Mouse (Mus musculus) spleen, adult 18-20 months (tissue): ENCODE results near the gene Gm15155.
"Not testable (repeated sequence)": the region's sequence is repeated elsewhere in the genome, so short reads cannot be mapped to it uniquely, and the experiment has no call there.

Experiments used
- DNase-seq, 2 experiments: peaks; one replicate each; pipeline ENCODE4 v3.0.0; 2022; ENCODE audit warnings: mixed read lengths in 2 of 2

Gene Gm15155

GRCm38 (mm10) chrX:155624341-155624841, at the start of gene Gm15155:
Gene Gm15155 (plus strand): TSS chrX:155624741.
- no peak for DNase-seq

- no peak for DNase-seq
These were observed 44.8 kb upstream of the Gm15155 start for GRCm38 (mm10) chrX:155579791-155580190.

GRCm38 (mm10) chrX:155584586-155584985, 40.0 kb upstream of the Gm15155 start:
- no peak for DNase-seq

GRCm38 (mm10) chrX:155591490-155591889, 33.1 kb upstream of the Gm15155 start:
- DNase-seq: no peak

- no peak for DNase-seq
These were observed 32.1 kb upstream of the Gm15155 start for GRCm38 (mm10) chrX:155592467-155592866.

- no peak for DNase-seq
These were observed 29.9 kb upstream of the Gm15155 start for GRCm38 (mm10) chrX:155594685-155595084.

- DNase-seq: no peak
These were observed 28.2 kb upstream of the Gm15155 start for GRCm38 (mm10) chrX:155596390-155596789.

- no peak for DNase-seq
These were observed 23.3 kb upstream of the Gm15155 start for GRCm38 (mm10) chrX:155601196-155601595.

- DNase-seq: no peak
These were observed 2.0 kb upstream of the Gm15155 start for GRCm38 (mm10) chrX:155622527-155622926.

- DNase-seq: no peak
These were observed 1.5 kb upstream of the Gm15155 start for GRCm38 (mm10) chrX:155622961-155623599.

GRCm38 (mm10) chrX:155623701-155624281, 750 bp upstream of the Gm15155 start, which contains the start of gene Ptchd1:
Gene Ptchd1 (minus strand): TSS chrX:155623814.
- DNase-seq: no peak

- DNase-seq: no peak
These were observed 354 bp downstream of the Gm15155 start for GRCm38 (mm10) chrX:155624895-155625294.

GRCm38 (mm10) chrX:155625671-155626196, 1.2 kb downstream of the Gm15155 start:
- DNase-seq: no peak

- DNase-seq: no peak
These were observed 19.4 kb downstream of the Gm15155 start for GRCm38 (mm10) chrX:155643975-155644374.

GRCm38 (mm10) chrX:155645975-155646374, 21.4 kb downstream of the Gm15155 start:
- DNase-seq: no peak

GRCm38 (mm10) chrX:155657971-155658370, 33.4 kb downstream of the Gm15155 start:
- DNase-seq: no peak

GRCm38 (mm10) chrX:155690440-155690839, 65.9 kb downstream of the Gm15155 start:
- not testable (repeated sequence) for DNase-seq

GRCm38 (mm10) chrX:155724157-155724556, 99.6 kb downstream of the Gm15155 start:
- no peak for DNase-seq

- DNase-seq: no peak
These were observed 103.8 kb downstream of the Gm15155 start for GRCm38 (mm10) chrX:155728387-155728786.

GRCm38 (mm10) chrX:155888118-155888517, 263.6 kb downstream of the Gm15155 start:
- no peak for DNase-seq

GRCm38 (mm10) chrX:155900040-155900439, 275.5 kb downstream of the Gm15155 start:
- DNase-seq: no peak

GRCm38 (mm10) chrX:155901742-155902141, 277.2 kb downstream of the Gm15155 start:
- no peak for DNase-seq

GRCm38 (mm10) chrX:155903108-155903507, 278.6 kb downstream of the Gm15155 start:
- DNase-seq: no peak

- no peak for DNase-seq
These were observed 385.2 kb downstream of the Gm15155 start for GRCm38 (mm10) chrX:156009756-156010155.
